Mouse (Mus musculus): ENCODE measurements around the gene Kmt2e.

DNA sequence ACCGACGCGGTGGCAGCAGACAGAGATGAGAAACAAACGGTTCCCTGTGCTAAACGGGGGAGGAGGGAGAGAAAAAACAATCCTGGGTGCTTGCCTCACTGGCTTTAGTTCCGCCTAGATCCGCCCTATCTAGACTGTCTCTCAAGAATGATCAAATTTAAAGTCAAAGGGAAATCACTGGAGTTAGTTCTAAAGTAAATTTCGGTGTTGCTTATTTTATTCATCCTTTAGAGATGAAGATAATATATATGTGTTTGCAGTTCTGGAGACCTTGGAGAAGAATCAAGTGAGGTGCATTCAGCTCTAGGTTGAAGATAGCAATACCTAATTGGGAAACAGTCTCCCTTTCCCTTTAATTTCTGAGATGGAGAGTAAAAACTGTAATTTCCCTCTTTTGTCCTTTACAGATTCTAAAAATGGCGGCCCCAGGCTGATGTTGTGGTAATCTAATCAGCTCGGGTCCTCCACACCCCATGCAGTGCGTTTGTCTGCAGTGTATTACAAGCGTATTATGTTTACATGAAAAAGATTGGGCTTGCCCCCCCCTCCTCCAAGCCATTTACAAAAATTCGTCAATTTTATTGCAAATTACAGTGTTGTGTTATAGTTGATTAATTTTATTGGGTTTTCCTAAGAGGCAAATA, 1.4 kb downstream of the Kmt2e start:
- TF ChIP-seq CTCF (IDR thresholded peaks at IDR 0.05; ENCODE audit: low read depth, low read length) (no peak), GATA1 (IDR thresholded peaks at IDR 0.05; ENCODE audit: borderline replicate concordance, low read length) (no peak), POLR2AphosphoS5 (IDR thresholded peaks at IDR 0.05; ENCODE audit: insufficient replicate concordance, low read depth, low read length) (no peak; the same call in 1 of the 2 replicates), TAL1 (conservative IDR thresholded peaks at IDR 0.05; ENCODE audit: low read depth, low read length) (no peak), GATA2 (IDR thresholded peaks at IDR 0.05; ENCODE audit: borderline replicate concordance, low read depth, low read length) (no peak)
